Mouse (Mus musculus) forebrain, postnatal 0 days (tissue): ENCODE measurements at regions not wholly inside any gene's neighbourhood (a gene's known extent, or its start where the extent isn't known, plus 50 kb on each side); places are given as distances from the start of the nearest gene placed in this dataset.

Source experiments
- ATAC-seq: fragments of 200-750 bp; cut with Nextera tagmentation; 2 replicates; pipeline ENCODE4 v1.8.0; 2017; ENCODE audit warnings: mild to moderate bottlenecking, moderate library complexity
- DNase-seq: peaks from one replicate; pipeline ENCODE4 v3.0.0-alpha.2; 2015
- H3K27ac ChIP-seq: fragments of 300-500 bp; sonication (generic); 2 replicates; pipeline ENCODE4 v1.5.1; 2014; ENCODE audit warnings: low read depth, mild to moderate bottlenecking, antibody characterized with exemption, low read length, moderate library complexity, mixed read lengths
- H3K27me3 ChIP-seq: fragments of 300-500 bp; sonication (generic); 2 replicates; pipeline ENCODE4 v1.6.1; 2014; ENCODE audit warnings: mild to moderate bottlenecking, low read length, mixed read lengths; ENCODE audit not compliant: insufficient read depth
- H3K36me3 ChIP-seq: fragments of 300-500 bp; sonication (generic); 2 replicates; pipeline ENCODE4 v1.6.1; 2014; ENCODE audit warnings: mild to moderate bottlenecking, moderate library complexity; ENCODE audit not compliant: insufficient read depth
- H3K4me1 ChIP-seq: fragments of 300-500 bp; sonication (generic); 2 replicates; pipeline ENCODE4 v1.6.1; 2014; ENCODE audit warnings: antibody characterized with exemption; ENCODE audit not compliant: insufficient read depth
- H3K4me2 ChIP-seq: fragments of 300-500 bp; sonication (generic); 2 replicates; pipeline ENCODE4 v1.6.1; 2014; ENCODE audit warnings: low read depth, mild to moderate bottlenecking, moderate library complexity
- H3K4me3 ChIP-seq: fragments of 300-500 bp; sonication (generic); 2 replicates; pipeline ENCODE4 v1.5.1; 2014; ENCODE audit warnings: low read depth, low read length, mixed read lengths
- H3K9ac ChIP-seq: fragments of 300-500 bp; sonication (generic); 2 replicates; pipeline ENCODE4 v1.6.1; 2014; ENCODE audit warnings: mild to moderate bottlenecking
- H3K9me3 ChIP-seq: fragments of 300-500 bp; sonication (generic); 2 replicates; pipeline ENCODE4 v1.6.1; 2016; ENCODE audit warnings: low read length
- CTCF ChIP-seq: sonication (generic); IDR thresholded peaks from 2 replicates; pipeline ENCODE4 v1.5.1; 2016; ENCODE audit warnings: antibody characterized with exemption, control low read depth, low read depth
- WGBS: fragments of 180-500 bp; shearing (Covaris S2); extraction: QIAGEN DNeasy Blood & Tissue Kit; methylation state at CpG from one replicate; pipeline ENCODE4 v1.1.7; 2014; 5-methylcytosine and 5-hydroxymethylcytosine counted together

DNA sequence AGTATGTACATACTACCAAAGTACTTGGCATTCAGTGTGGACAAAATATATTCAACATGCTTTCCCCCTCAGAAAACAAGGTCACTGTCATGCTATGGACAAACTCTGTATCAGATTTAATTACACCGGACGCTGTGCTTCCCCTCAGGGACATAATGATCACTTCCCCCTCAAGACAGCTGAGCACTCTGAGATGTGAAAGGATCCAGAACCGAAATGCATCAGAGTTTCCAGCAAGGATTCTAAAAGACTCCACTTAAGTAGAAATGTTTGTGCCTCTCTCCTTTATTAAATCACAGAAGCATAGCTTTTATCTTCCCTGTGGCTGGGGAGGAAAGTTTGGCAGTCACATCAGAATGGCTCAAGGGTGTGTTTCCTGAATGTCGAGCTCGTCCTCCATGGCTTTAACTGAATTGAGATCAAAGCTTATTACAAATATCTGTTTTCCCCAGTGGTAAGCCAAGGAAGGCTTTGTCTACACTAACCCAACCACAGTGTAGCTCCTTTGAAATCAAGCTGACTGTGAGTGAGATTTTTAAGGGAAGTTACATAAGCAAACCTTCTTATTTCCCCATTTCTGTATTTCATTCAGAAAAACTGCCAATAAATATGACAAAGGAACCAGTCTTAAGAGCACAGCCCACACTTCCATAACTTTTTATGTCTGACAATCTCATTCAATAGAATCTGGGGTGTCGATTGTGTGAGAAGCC is 161.2 kb downstream of the Cth start:
- no peaks in the 10 kb centered on the region for H3K4me1 ChIP-seq
- H3K9me3 ChIP-seq, result no peaks in the 10 kb centered on the region
- H3K9ac ChIP-seq, result no peak overlapping the region
- H3K4me2 ChIP-seq, result no peak overlapping the region
- TF ChIP-seq CTCF, result no peak
- ATAC-seq, result no peak
- WGBS, result 49% methylated on average over 6 of the region's 6 CpGs
- no peak overlapping the region for H3K4me3 ChIP-seq
- H3K36me3 ChIP-seq, result no peaks in the 10 kb centered on the region
- DNase-seq, result no peak
- H3K27ac ChIP-seq, result no peak overlapping the region
- no peaks in the 10 kb centered on the region for H3K27me3 ChIP-seq

DNA sequence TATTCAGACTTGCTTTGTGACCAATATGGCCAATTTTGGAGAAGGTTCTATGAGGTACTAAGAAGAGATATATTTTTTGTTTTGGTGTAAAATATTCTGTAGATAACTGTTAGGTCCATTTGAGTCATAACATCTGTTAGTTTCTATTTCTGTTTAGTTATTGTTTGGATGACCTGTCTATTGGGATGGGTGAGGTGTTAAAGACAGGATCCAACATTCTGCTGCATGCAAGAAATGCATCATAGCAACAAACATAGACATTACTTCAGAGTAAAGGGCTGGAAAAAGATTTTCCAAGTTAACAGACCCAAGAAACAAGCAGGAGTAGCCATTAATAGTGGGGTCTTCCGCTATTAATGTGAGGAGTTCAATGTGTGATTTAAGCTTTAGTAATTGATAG is 165.0 kb downstream of the Cth start:
- no peak overlapping the region for H3K9ac ChIP-seq
- no peaks in the 10 kb centered on the region for H3K4me1 ChIP-seq
- no peaks in the 10 kb centered on the region for H3K36me3 ChIP-seq
- ATAC-seq (no peak), DNase-seq (no peak)
- no peaks in the 10 kb centered on the region for H3K27me3 ChIP-seq
- no peak overlapping the region for H3K4me2 ChIP-seq
- no peak overlapping the region for H3K4me3 ChIP-seq
- no peaks in the 10 kb centered on the region for H3K9me3 ChIP-seq
- 98% methylated on average over 1 of the region's 1 CpGs for WGBS
- no peak overlapping the region for H3K27ac ChIP-seq
- TF ChIP-seq CTCF, result no peak

DNA sequence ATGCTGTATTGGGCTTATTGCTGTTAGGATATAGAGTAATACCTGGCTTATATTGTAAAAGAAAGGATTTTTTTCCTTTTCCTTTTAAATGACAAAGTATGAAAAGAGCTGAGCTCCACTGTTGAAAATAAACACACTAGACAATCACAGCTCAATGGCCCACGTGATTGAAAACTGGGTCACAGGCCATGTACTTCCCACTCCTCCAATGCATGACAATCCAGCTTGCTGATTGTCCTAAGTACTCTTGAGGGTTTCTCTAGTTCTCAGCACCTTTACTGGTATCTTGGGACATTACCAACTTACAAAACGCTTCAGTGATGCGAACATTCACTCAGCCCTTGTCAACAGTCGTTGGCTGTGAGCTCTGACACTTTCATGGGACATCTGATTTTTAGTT is 170.1 kb downstream of the Cth start:
- H3K27me3 ChIP-seq, result no peaks in the 10 kb centered on the region
- DNase-seq (no peak), ATAC-seq (no peak)
- H3K36me3 ChIP-seq, result no peaks in the 10 kb centered on the region
- no peak for TF ChIP-seq CTCF
- WGBS, result 78% methylated on average over 4 of the region's 4 CpGs
- H3K9me3 ChIP-seq, result no peaks in the 10 kb centered on the region
- no peak overlapping the region for H3K4me3 ChIP-seq
- no peak overlapping the region for H3K4me2 ChIP-seq
- no peak overlapping the region for H3K9ac ChIP-seq
- no peaks in the 10 kb centered on the region for H3K4me1 ChIP-seq
- no peak overlapping the region for H3K27ac ChIP-seq

DNA sequence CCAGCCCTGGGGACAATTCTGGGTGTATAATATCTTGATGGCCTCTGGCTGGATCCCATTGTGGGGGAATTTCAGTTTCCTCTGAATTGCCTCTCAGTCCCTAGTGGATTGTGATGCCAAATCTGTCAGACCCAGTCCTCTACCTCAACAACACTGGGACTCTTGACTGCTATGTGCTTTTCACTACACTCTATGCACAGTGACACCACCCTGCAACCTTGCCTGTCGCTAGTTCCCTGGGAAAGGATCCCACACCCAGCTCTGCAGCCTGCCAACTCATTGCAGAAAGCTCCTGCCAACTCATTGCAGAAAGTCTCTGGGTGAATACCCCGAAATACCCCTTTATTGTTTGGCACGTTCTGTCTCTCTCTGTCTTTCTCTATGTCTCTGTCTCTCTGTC is 174.6 kb downstream of the Cth start:
- Histone ChIP-seq H3K36me3 (no peaks in the 10 kb centered on the region), H3K9ac (no peak overlapping the region), H3K9me3 (no peaks in the 10 kb centered on the region), H3K27me3 (no peaks in the 10 kb centered on the region), H3K4me3 (no peak overlapping the region), H3K4me2 (no peak overlapping the region), H3K4me1 (no peaks in the 10 kb centered on the region), H3K27ac (no peak overlapping the region)
- ATAC-seq (0 out of 2 replicates have a peak, but pooled peaks have one; percentile 51), DNase-seq (peak; percentile 13)
- 56% methylated on average over 3 of the region's 3 CpGs for whole genome bisulfite sequencing
- no peak for TF ChIP-seq CTCF

DNA sequence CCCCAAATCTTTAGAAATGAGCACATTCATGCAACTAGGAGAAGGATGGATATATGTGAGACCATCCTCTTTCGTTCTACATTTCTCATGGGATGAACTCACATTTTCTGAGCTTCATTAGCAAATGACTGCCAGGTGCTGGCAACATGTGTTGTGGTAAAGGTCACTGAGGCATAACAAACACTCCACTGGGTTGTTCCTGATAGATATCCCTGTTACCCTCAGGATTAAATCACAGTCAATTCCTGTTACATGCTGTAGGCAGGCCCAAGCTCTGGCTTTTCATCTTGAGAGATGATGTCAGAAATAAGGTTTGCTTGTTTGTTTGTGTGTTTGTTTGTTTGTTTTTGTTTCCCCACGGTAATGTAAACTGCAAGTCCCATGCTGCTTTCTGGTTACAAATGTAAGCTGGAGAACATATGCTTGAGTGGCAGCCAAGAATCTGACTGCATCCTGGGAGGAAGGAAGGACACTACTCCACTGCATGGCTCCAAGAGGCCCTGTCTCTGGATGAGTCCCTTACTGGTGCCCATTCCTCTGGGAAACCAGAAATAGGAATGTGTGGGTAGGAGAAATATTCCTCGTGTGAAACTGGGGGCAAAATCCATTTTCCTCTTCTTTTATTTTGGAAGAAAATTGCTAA is 176.4 kb downstream of the Cth start:
- no peak for TF ChIP-seq CTCF
- DNase-seq (no peak), ATAC-seq (no peak)
- Histone ChIP-seq H3K27me3 (no peaks in the 10 kb centered on the region), H3K9ac (no peak overlapping the region), H3K4me1 (no peaks in the 10 kb centered on the region), H3K9me3 (no peaks in the 10 kb centered on the region), H3K4me2 (no peak overlapping the region), H3K36me3 (no peaks in the 10 kb centered on the region), H3K4me3 (no peak overlapping the region), H3K27ac (no peak overlapping the region)
- 78% methylated on average over 3 of the region's 3 CpGs for WGBS

DNA sequence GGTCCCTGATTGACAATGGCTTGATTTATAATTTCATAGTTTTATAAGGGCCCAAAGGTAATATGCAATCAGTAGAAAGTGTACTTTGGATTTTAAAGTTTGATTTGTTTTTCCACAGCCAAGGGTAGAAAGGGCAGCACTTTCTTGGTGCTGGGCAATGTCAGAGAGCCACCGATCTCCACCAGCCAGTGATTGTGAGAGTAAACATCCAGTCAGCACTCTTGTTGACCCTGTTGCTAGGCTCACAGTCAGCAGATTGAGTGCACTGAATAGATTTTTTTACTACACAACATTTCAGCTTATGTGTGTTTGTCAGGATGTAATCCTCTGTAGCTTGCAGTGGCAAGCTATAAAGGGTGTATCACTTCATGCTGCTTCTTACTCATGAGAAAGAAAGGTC is 176.3 kb downstream of the Ptger3 start:
- H3K9me3 ChIP-seq, result no peaks in the 10 kb centered on the region
- DNase-seq, result no peak
- no peak overlapping the region for H3K27ac ChIP-seq
- no peaks in the 10 kb centered on the region for H3K27me3 ChIP-seq
- no peak overlapping the region for H3K4me3 ChIP-seq
- no peak overlapping the region for H3K4me2 ChIP-seq
- no peak for TF ChIP-seq CTCF
- no peak for ATAC-seq
- no peak overlapping the region for H3K9ac ChIP-seq
- WGBS, result 97% methylated on average over 1 of the region's 1 CpGs
- H3K36me3 ChIP-seq, result no peaks in the 10 kb centered on the region
- no peaks in the 10 kb centered on the region for H3K4me1 ChIP-seq

DNA sequence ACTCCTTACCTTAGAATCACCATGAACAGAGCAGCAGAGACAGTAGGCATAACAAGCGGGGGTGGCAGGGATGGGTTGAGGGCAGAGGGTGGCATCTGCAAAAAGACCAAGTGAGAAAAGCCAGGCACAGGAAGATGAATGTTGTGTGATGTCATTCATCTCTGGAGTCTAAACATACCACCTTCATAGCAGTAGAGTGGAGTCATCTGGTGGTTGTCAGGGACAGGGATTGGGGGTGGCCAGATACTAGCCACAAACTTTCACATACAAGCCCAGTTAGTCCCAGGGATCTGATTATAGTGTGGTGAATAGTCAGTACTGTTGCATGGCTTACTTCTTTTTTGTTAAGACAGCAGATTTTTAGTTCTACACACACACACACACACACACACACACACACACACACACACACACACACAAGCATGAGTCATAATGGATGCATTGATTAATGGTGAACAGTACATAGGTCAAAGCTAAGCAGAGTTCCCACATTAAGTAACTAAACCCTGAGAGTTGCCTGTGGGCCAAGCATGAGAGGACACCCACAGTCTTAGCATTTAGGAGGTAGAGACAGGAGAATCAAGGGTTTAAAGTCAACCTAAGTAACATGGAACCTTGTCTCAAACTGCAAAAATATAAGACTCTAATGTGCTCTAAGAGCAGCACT is 173.1 kb downstream of the Ptger3 start:
- Histone ChIP-seq H3K27me3 (no peaks in the 10 kb centered on the region), H3K4me2 (no peak overlapping the region), H3K27ac (no peak overlapping the region), H3K4me1 (no peaks in the 10 kb centered on the region), H3K9ac (no peak overlapping the region), H3K9me3 (no peaks in the 10 kb centered on the region), H3K4me3 (no peak overlapping the region), H3K36me3 (no peaks in the 10 kb centered on the region)
- no peak for ATAC-seq
- no peak for TF ChIP-seq CTCF
- WGBS, result 95% methylated on average over 1 of the region's 1 CpGs
- no peak for DNase-seq
